15 mouse cellular contexts compared by ENCODE assay signal in genomic region chr6:134527596-134528128, GRCm38 (mm10). TPM values are rescaled to one million over a fixed set of nuclear protein-coding genes. Genes with fewer than 3 reads are reported as not detected.
A peak's percentile ranks its signal among the peaks of the same experiment; 100 is the strongest.
DNase-seq lines count a peak whose midpoint lies in the region; ATAC-seq and TF ChIP-seq lines count a peak whose summit lies in the region.
"Had no signal": no experiment of that assay in that cellular context is flagged by ENCODE, and none has a peak within 500 bp of the region (broad histone marks: within the 10 kb centered on the region; RNA-seq: fewer than 3 reads in every experiment).

No protein-coding gene starts in this region.

- 39% methylated on average over 6 of the region's 6 CpGs for WGBS in midbrain, embryonic 15.5 days
- 32% methylated on average over 6 of the region's 6 CpGs for WGBS in midbrain, postnatal 0 days
- 44% methylated on average over 6 of the region's 6 CpGs for WGBS in forebrain, postnatal 0 days

- DNase-seq in adrenal gland, postnatal 14 days = peak; percentile 31
- DNase-seq in adrenal gland, postnatal 4 days (ENCODE audit: low spot score in 2 of 2) = no peak
- DNase-seq in kidney, adult 9 months = peak; percentile 53
- no peak for DNase-seq in kidney, postnatal 10 days
- no peak for DNase-seq in midbrain, postnatal 0 days (ENCODE audit: low spot score)
- peak; percentile 25 for DNase-seq in skeletal muscle tissue, adult 2 months (ENCODE audit: low read depth, low spot score)
- no peak for DNase-seq in forebrain, postnatal 0 days
- DNase-seq: cerebellum, postnatal 25 days; left cerebral cortex, postnatal 4 days; lung, postnatal 10 days had no signal

- ATAC-seq in midbrain, embryonic 15.5 days (replicated peaks) = 0 out of 2 replicates have a peak, but pooled peaks have one; percentile 38
- no peak for ATAC-seq in midbrain, postnatal 0 days (ENCODE audit: low FRiP score)
- ATAC-seq in forebrain, postnatal 0 days = no peak

- no peaks in the 10 kb centered on the region for H3K36me3 ChIP-seq in midbrain, embryonic 15.5 days (replicated peaks)
- no peaks in the 10 kb centered on the region for H3K36me3 ChIP-seq in midbrain, postnatal 0 days (ENCODE audit: insufficient read depth, low read length)
- H3K36me3 ChIP-seq in forebrain, postnatal 0 days (ENCODE audit: insufficient read depth) = no peaks in the 10 kb centered on the region
- H3K36me3 ChIP-seq: midbrain, embryonic 12.5 days had no signal

- H3K4me3 ChIP-seq in midbrain, embryonic 15.5 days = no peak overlapping the region
- no peak overlapping the region for H3K4me3 ChIP-seq in midbrain, postnatal 0 days (ENCODE audit: low read depth, low read length)
- H3K4me3 ChIP-seq in forebrain, postnatal 0 days (ENCODE audit: low read depth, low read length) = no peak overlapping the region
- H3K4me3 ChIP-seq: embryonic facial prominence, embryonic 13.5 days; forebrain, embryonic 12.5 days; midbrain, embryonic 12.5 days had no signal

- H3K4me2 ChIP-seq in midbrain, embryonic 15.5 days = no peak overlapping the region
- H3K4me2 ChIP-seq in midbrain, postnatal 0 days (ENCODE audit: low read depth, low read length, poor library complexity, severe bottlenecking) = no peak overlapping the region
- H3K4me2 ChIP-seq in forebrain, postnatal 0 days (ENCODE audit: low read depth) = no peak overlapping the region
- H3K4me2 ChIP-seq: embryonic facial prominence, embryonic 13.5 days; forebrain, embryonic 12.5 days; heart, embryonic 11.5 days; midbrain, embryonic 12.5 days had no signal

- no peaks in the 10 kb centered on the region for H3K9me3 ChIP-seq in midbrain, embryonic 15.5 days
- no peaks in the 10 kb centered on the region for H3K9me3 ChIP-seq in midbrain, postnatal 0 days (ENCODE audit: low read length)
- H3K9me3 ChIP-seq in forebrain, postnatal 0 days (ENCODE audit: low read length) = no peaks in the 10 kb centered on the region
- H3K9me3 ChIP-seq: embryonic facial prominence, embryonic 13.5 days; forebrain, embryonic 12.5 days had no signal

- no peaks in the 10 kb centered on the region for H3K27me3 ChIP-seq in midbrain, embryonic 15.5 days (replicated peaks)
- no peaks in the 10 kb centered on the region for H3K27me3 ChIP-seq in midbrain, postnatal 0 days (ENCODE audit: insufficient read depth, low read length)
- no peaks in the 10 kb centered on the region for H3K27me3 ChIP-seq in forebrain, postnatal 0 days (ENCODE audit: insufficient read depth, low read length)
- H3K27me3 ChIP-seq: embryonic facial prominence, embryonic 13.5 days; forebrain, embryonic 12.5 days; midbrain, embryonic 12.5 days had no signal

- H3K9ac ChIP-seq in midbrain, embryonic 15.5 days = no peak overlapping the region
- H3K9ac ChIP-seq in midbrain, postnatal 0 days (replicated peaks; ENCODE audit: low read length, poor library complexity, severe bottlenecking) = no peak overlapping the region
- H3K9ac ChIP-seq in forebrain, postnatal 0 days = no peak overlapping the region
- H3K9ac ChIP-seq: forebrain, embryonic 12.5 days; midbrain, embryonic 12.5 days had no signal

- H3K4me1 ChIP-seq in midbrain, embryonic 15.5 days = peaks cover 17% of the 10 kb centered on the region
- H3K4me1 ChIP-seq in midbrain, postnatal 0 days (ENCODE audit: insufficient read depth, low read length) = no peaks in the 10 kb centered on the region; the same call in 1 of the 2 replicates
- H3K4me1 ChIP-seq in forebrain, postnatal 0 days (ENCODE audit: insufficient read depth) = no peaks in the 10 kb centered on the region

- no peak for TF ChIP-seq CTCF in midbrain, postnatal 0 days (IDR thresholded peaks at IDR 0.05)
- TF ChIP-seq CTCF in forebrain, postnatal 0 days (IDR thresholded peaks at IDR 0.05; ENCODE audit: low read depth) = no peak

- 0 out of 2 replicates have a peak overlapping the region, but pooled peaks have one; percentile 2 for H3K27ac ChIP-seq in midbrain, embryonic 15.5 days
- H3K27ac ChIP-seq in midbrain, postnatal 0 days (ENCODE audit: low read depth, low read length) = no peak overlapping the region
- H3K27ac ChIP-seq in forebrain, postnatal 0 days (ENCODE audit: low read depth, low read length) = no peak overlapping the region
- H3K27ac ChIP-seq: midbrain, embryonic 12.5 days had no signal

RNA-seq across cellular contexts. Expression of gene Lrp6, which starts 39.1 kb away (rescaled TPM):
- total RNA-seq in adrenal gland, postnatal 14 days (2021) = 81.5 and 89.2 TPM in 2 replicates
- 10 to 100 TPM; 87.0 to 90.5 TPM for total RNA-seq in adrenal gland, postnatal 4 days (2021)
- polyA plus RNA-seq in midbrain, embryonic 15.5 days (2015; fragmentation: Nextera tagmentation; extraction: Ambion mirVana) = 18.8 and 19.5 TPM in 2 replicates
- 26.3 and 35.5 TPM in 2 replicates for total RNA-seq in midbrain, postnatal 0 days (2014; rRNA removed)
- polyA plus RNA-seq in midbrain, postnatal 0 days (2015; fragmentation: Nextera tagmentation; extraction: Ambion mirVana) = 11.1 and 14.7 TPM in 2 replicates
- total RNA-seq in forebrain, postnatal 0 days (2014; rRNA removed) = 29.9 and 41.3 TPM in 2 replicates
- 12.3 and 14.7 TPM in 2 replicates for polyA plus RNA-seq in forebrain, postnatal 0 days (2015; fragmentation: Nextera tagmentation; extraction: Ambion mirVana)

Comparison
In these comparisons a context has a peak if more than half of its experiments do, and no peak if none do; other contexts are left out.
1. DNase-seq: peak in adrenal gland, postnatal 14 days (single experiment), kidney, adult 9 months (single experiment) and skeletal muscle tissue, adult 2 months (single experiment); none in adrenal gland, postnatal 4 days (0 of 2), kidney, postnatal 10 days (single experiment), midbrain, postnatal 0 days (single experiment) and forebrain, postnatal 0 days (single experiment).